Mouse (Mus musculus) hindbrain, embryonic 12.5 days (tissue): ENCODE measurements around the gene Exoc6. TPM values are rescaled to one million over a fixed set of nuclear protein-coding genes. Genes with fewer than 3 reads are reported as not detected.

Experiments
- ATAC-seq: fragments of 200-750 bp; cut with Nextera tagmentation; 2 replicates; pipeline ENCODE4 v1.8.0; 2017; ENCODE audit warnings: moderate TSS enrichment; ENCODE audit not compliant: low FRiP score
- H3K27ac ChIP-seq: fragments of 300-500 bp; sonication (generic); 2 replicates; pipeline ENCODE4 v1.5.1; 2016; ENCODE audit warnings: mild to moderate bottlenecking
- H3K27me3 ChIP-seq: fragments of 300-500 bp; sonication (generic); 2 replicates; pipeline ENCODE4 v1.6.1; 2016; ENCODE audit warnings: mild to moderate bottlenecking
- H3K36me3 ChIP-seq: fragments of 300-500 bp; sonication (generic); 2 replicates; pipeline ENCODE4 v1.6.1; 2016; ENCODE audit warnings: mild to moderate bottlenecking
- H3K4me1 ChIP-seq: fragments of 300-500 bp; sonication (generic); 2 replicates; pipeline ENCODE4 v1.6.1; 2016
- H3K4me2 ChIP-seq: fragments of 300-500 bp; sonication (generic); replicated peaks from 2 replicates; pipeline ENCODE4 v1.6.1; 2016; ENCODE audit warnings: mild to moderate bottlenecking
- H3K4me3 ChIP-seq: fragments of 300-500 bp; sonication (generic); 2 replicates; pipeline ENCODE4 v1.5.1; 2016; ENCODE audit warnings: mild to moderate bottlenecking
- H3K9ac ChIP-seq: fragments of 300-500 bp; sonication (generic); 2 replicates; pipeline ENCODE4 v1.6.1; 2016; ENCODE audit warnings: mild to moderate bottlenecking, moderate library complexity
- H3K9me3 ChIP-seq: fragments of 300-500 bp; sonication (generic); replicated peaks from 2 replicates; pipeline ENCODE4 v1.6.1; 2016; ENCODE audit warnings: mild to moderate bottlenecking
- WGBS: fragments of 180-500 bp; shearing (Covaris S2); methylation state at CpG from one replicate; pipeline ENCODE4 v1.1.7; 2016; 5-methylcytosine and 5-hydroxymethylcytosine counted together
- polyA plus RNA-seq: library from polyadenylated mRNA; unstranded; fragments of >200 nt; fragmentation: Nextera tagmentation; extraction: Ambion mirVana; gene quantifications from 2 replicates; pipeline ENCODE4 v1.2.1, GENCODE M21; 2016

Exoc6 gene
- polyA plus RNA-seq, 1 experiment from 2014 or later, result 9.5 TPM

DNA sequence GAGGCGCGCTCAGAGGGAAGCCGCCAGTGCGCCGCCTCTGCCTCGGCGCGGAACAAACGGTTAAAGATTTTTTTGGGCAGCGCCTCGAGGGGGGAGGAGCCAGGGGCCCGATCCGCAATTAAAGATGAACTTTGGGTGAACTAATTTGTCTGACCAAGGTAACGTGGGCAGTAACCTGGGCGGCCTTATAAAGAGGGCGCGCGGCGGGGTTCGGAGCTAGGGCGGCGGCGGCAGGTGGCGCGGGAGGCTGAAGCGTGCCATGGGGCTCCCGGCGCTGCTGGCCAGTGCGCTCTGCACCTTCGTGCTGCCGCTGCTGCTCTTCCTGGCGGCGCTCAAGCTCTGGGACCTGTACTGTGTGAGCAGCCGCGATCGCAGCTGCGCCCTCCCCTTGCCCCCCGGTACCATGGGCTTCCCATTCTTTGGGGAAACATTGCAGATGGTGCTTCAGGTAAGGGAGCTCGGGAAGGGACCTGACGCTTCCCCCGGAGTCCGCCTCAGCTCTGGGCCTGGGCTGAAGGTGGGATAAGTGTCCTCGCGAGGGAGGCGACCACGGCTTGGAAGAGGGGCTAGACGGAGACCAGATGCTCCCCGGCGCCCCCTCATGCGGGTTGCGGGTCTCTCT, 147.5 kb downstream of the Exoc6 start, which contains the start of gene Cyp26a1:
TSS of gene Cyp26a1 (plus strand) at position 148 of the 622 bp plus-strand sequence.
- Histone ChIP-seq H3K36me3 (no peaks in the 10 kb centered on the region), H3K27me3 (peaks cover 98% of the 10 kb centered on the region), H3K4me1 (peaks cover 33% of the 10 kb centered on the region), H3K4me2 (peak within 1 kb of the TSS; percentile 50), H3K9me3 (no peaks in the 10 kb centered on the region), H3K27ac (no peak within 1 kb of the TSS), H3K9ac (peak within 1 kb of the TSS; percentile 35; the same call in 1 of the 2 replicates), H3K4me3 (peak within 1 kb of the TSS; percentile 28)
- peak; percentile 29; the same call in 1 of the 2 replicates for ATAC-seq
- under 1% methylated on average over 51 of the region's 51 CpGs for WGBS

- Histone ChIP-seq H3K4me2 (peak overlapping the region; percentile 50), H3K27ac (no peak overlapping the region), H3K4me3 (peak overlapping the region; percentile 28), H3K4me1 (peaks cover 30% of the 10 kb centered on the region), H3K9me3 (no peaks in the 10 kb centered on the region), H3K27me3 (peaks cover 98% of the 10 kb centered on the region), H3K9ac (peak overlapping the region; percentile 35; the same call in 1 of the 2 replicates), H3K36me3 (no peaks in the 10 kb centered on the region)
- peak; percentile 44; the same call in 1 of the 2 replicates for ATAC-seq
- under 1% methylated on average over 63 of the region's 63 CpGs for WGBS
These were observed 148.3 kb downstream of the Exoc6 start for GRCm38 (mm10) chr19:37698273-37699160.

- Histone ChIP-seq H3K9me3 (no peaks in the 10 kb centered on the region), H3K4me2 (no peak overlapping the region; the same call in 1 of the 2 replicates), H3K4me1 (peaks cover 30% of the 10 kb centered on the region), H3K4me3 (no peak overlapping the region), H3K27ac (no peak overlapping the region), H3K36me3 (no peaks in the 10 kb centered on the region), H3K9ac (no peak overlapping the region), H3K27me3 (peaks cover 91% of the 10 kb centered on the region)
- ATAC-seq, result no peak
- 14% methylated on average over 9 of the region's 9 CpGs for WGBS
These were observed 149.5 kb downstream of the Exoc6 start for GRCm38 (mm10) chr19:37699711-37700110.

GRCm38 (mm10) chr19:37702377-37703076, 152.3 kb downstream of the Exoc6 start:
- ATAC-seq, result no peak
- peaks cover 66% of the 10 kb centered on the region for H3K27me3 ChIP-seq

GRCm38 (mm10) chr19:37703902-37704509, 153.8 kb downstream of the Exoc6 start:
- H3K4me3 ChIP-seq, result no peak overlapping the region
- 9% methylated on average over 3 of the region's 3 CpGs for WGBS
- 0 out of 2 replicates have a peak, but pooled peaks cover 2% of the 10 kb centered on the region for H3K4me1 ChIP-seq
- H3K27ac ChIP-seq, result no peak overlapping the region
- H3K9me3 ChIP-seq, result no peaks in the 10 kb centered on the region
- H3K9ac ChIP-seq, result no peak overlapping the region
- H3K27me3 ChIP-seq, result peaks cover 51% of the 10 kb centered on the region
- H3K36me3 ChIP-seq, result no peaks in the 10 kb centered on the region
- ATAC-seq, result 0 out of 2 replicates have a peak, but pooled peaks have one; percentile 16
- H3K4me2 ChIP-seq, result no peak overlapping the region

More at GRCm38 (mm10) chr19:37702377-37703076, 152.3 kb downstream of the Exoc6 start:
- Histone ChIP-seq H3K9ac (no peak overlapping the region), H3K36me3 (no peaks in the 10 kb centered on the region), H3K4me3 (no peak overlapping the region), H3K4me2 (no peak overlapping the region), H3K4me1 (peaks cover 17% of the 10 kb centered on the region), H3K27ac (no peak overlapping the region), H3K9me3 (no peaks in the 10 kb centered on the region)
- 63% methylated on average over 21 of the region's 21 CpGs for WGBS

DNA sequence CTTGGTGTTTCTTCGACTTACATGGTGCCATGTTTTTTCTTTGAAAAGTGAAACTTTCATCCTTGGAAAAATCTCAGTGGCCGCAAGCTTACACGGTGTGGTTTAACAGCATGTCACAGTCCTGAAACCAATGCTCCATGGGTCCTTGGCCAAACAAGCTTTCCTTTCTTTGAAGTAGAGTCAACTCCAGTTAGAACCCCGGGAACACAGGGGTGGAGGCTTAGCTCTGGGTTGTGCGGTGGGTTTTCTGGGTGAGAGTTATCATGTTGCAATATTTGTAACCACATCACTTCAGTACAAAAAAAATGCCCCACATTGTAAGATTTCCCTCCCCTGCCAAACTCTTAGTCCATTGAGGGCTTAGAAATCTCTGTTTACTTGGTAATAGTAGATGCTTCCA, 155.5 kb downstream of the Exoc6 start:
- WGBS, result 83% methylated on average over 5 of the region's 5 CpGs
- no peaks in the 10 kb centered on the region for H3K36me3 ChIP-seq
- no peak overlapping the region for H3K9ac ChIP-seq

DNA sequence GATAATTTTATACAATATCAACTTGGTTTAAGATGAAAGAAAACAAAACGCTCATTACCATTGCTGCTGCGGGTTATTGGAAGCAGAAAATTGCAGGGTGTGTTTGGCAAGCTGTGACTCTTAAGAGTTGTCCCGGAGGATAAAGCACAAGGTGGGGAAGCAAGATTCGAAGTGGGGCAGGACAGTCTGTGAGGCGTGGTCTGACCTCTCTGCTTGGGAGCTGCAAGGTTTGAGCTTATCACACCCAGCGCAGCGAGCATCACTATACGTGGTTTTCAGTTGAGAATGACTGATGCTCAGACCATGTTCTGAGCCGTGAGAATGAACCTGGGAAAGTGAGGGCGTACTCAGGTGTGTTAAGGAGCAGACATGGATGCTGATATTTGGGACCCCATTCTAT, 164.5 kb downstream of the Exoc6 start:
- no peak overlapping the region for H3K9ac ChIP-seq
- H3K4me3 ChIP-seq, result no peak overlapping the region
- H3K4me2 ChIP-seq, result no peak overlapping the region
- no peaks in the 10 kb centered on the region for H3K4me1 ChIP-seq
- H3K27me3 ChIP-seq, result no peaks in the 10 kb centered on the region
- no peak overlapping the region for H3K27ac ChIP-seq
- no peak for ATAC-seq
- no peaks in the 10 kb centered on the region for H3K36me3 ChIP-seq
- WGBS, result 75% methylated on average over 10 of the region's 10 CpGs
- no peaks in the 10 kb centered on the region for H3K9me3 ChIP-seq

More for the DNA sequence above, 155.5 kb downstream of the Exoc6 start:
- no peak for ATAC-seq
- H3K4me1 ChIP-seq, result no peaks in the 10 kb centered on the region
- H3K4me2 ChIP-seq, result no peak overlapping the region
- no peak overlapping the region for H3K27ac ChIP-seq
- no peaks in the 10 kb centered on the region for H3K9me3 ChIP-seq
- no peak overlapping the region for H3K4me3 ChIP-seq
- H3K27me3 ChIP-seq, result peaks cover 34% of the 10 kb centered on the region

DNA sequence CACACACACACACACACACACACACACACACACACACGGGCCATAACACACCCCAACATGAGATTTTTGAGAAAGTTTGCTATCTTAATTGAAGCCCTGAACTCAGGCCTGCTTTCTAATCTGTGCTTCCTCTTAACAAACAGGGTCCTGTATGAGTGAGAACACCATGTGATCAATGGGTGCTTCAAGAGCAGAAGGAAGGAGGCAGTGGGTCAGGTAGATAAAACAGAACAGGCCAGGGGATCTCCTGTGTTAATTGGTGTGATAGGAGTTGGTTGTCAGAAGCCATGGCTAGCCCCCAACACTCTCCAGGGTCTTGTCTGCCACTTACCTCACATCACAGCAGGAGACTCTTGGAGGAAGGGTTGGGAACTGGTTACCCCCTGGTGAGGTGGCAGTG, 165.8 kb downstream of the Exoc6 start:
- no peak overlapping the region for H3K9ac ChIP-seq
- no peak overlapping the region for H3K4me3 ChIP-seq
- H3K9me3 ChIP-seq, result no peaks in the 10 kb centered on the region
- no peaks in the 10 kb centered on the region for H3K4me1 ChIP-seq
- 79% methylated on average over 1 of the region's 1 CpGs for WGBS
- no peaks in the 10 kb centered on the region for H3K36me3 ChIP-seq
- no peak overlapping the region for H3K4me2 ChIP-seq
- H3K27me3 ChIP-seq, result no peaks in the 10 kb centered on the region
- H3K27ac ChIP-seq, result no peak overlapping the region
- no peak for ATAC-seq

- Histone ChIP-seq H3K4me2 (no peak overlapping the region), H3K9me3 (no peaks in the 10 kb centered on the region), H3K27me3 (no peaks in the 10 kb centered on the region), H3K9ac (no peak overlapping the region), H3K27ac (no peak overlapping the region), H3K36me3 (no peaks in the 10 kb centered on the region), H3K4me3 (no peak overlapping the region), H3K4me1 (no peaks in the 10 kb centered on the region)
- 89% methylated on average over 12 of the region's 12 CpGs for WGBS
- ATAC-seq, result no peak
These were observed 166.4 kb downstream of the Exoc6 start for GRCm38 (mm10) chr19:37716524-37717175.

- H3K9ac ChIP-seq, result no peak overlapping the region
- ATAC-seq, result no peak
- no peaks in the 10 kb centered on the region for H3K4me1 ChIP-seq
- no peak overlapping the region for H3K4me3 ChIP-seq
- H3K9me3 ChIP-seq, result no peaks in the 10 kb centered on the region
- no peaks in the 10 kb centered on the region for H3K27me3 ChIP-seq
- H3K27ac ChIP-seq, result no peak overlapping the region
- no peaks in the 10 kb centered on the region for H3K36me3 ChIP-seq
- H3K4me2 ChIP-seq, result no peak overlapping the region
- WGBS, result 31% methylated on average over 1 of the region's 1 CpGs
These were observed 168.9 kb downstream of the Exoc6 start for GRCm38 (mm10) chr19:37719166-37719565.

GRCm38 (mm10) chr19:37724591-37724990, 174.4 kb downstream of the Exoc6 start:
- Histone ChIP-seq H3K9ac (no peak overlapping the region), H3K36me3 (no peaks in the 10 kb centered on the region), H3K27me3 (no peaks in the 10 kb centered on the region), H3K27ac (no peak overlapping the region), H3K4me1 (no peaks in the 10 kb centered on the region), H3K4me2 (no peak overlapping the region), H3K9me3 (no peaks in the 10 kb centered on the region), H3K4me3 (no peak overlapping the region)
- no peak for ATAC-seq
- 94% methylated on average over 5 of the region's 5 CpGs for WGBS
